Mouse (Mus musculus) hindlimb bud, embryonic 11.5 days (tissue): ENCODE measurements around the gene Ralgapa2.

Experiments used
- DNase-seq: peaks from one replicate; pipeline ENCODE4 v3.0.0-alpha.2; 2012; ENCODE audit warnings: low read depth, low spot score; ENCODE audit errors: extremely low spot score

Ralgapa2 gene

DNA sequence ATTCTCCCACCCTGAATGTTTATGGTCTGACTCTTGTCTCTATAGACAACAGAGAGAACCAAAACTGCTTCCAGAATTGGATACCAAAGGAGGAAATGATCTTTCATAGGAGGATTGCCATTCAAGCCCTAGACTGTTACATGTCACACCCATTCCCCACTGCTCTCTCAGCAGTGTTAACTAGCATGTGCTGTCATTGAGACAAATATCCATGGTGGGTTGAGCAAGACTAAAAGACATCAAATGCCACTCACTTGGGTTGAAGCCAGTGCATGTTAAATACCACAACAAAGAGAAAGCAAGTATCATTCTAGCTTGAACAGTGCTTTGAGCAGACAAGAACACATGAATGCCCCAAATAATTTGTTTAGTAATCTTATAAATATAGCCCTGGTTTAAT, 249.2 kb downstream of the Ralgapa2 start:
- no peak for DNase-seq

DNA sequence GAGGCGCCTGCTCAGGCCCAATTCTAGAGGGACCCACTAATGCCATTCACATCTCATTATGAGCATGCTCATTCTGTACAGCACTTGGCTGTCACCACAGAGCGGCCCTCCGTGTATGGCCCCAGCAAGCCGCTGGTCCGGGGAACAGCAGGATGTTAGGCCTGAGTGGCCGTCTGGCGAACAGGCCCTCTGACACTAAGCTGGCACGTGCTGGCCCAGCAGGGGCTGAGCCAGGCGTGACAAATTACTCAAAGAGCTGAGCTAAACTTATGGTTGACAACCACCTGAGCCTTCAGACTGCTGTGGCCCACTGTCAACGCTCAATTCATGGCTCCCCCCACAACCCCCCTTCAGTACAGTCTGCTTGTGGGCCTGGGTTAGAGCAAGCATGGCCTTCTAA, 249.9 kb downstream of the Ralgapa2 start:
- DNase-seq: no peak

DNA sequence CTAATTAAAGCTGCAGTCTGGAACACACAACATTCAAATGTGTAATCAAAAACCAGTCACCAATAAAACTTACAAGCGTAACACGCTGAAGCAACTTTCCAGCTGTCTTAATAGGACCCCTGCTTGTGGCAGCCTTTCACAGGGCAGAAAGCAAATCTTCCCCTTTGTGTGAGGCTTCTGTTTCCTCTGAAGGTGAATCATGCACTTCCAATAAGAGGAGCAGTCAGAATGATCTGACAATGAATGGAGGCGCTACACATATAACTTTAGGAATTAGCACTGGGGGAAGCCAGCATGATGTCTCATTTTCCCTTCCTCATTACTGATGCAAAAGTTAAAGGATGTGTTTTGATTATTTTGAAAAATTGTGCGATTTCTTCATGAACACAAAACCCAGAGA, 251.0 kb downstream of the Ralgapa2 start:
- DNase-seq: no peak

DNA sequence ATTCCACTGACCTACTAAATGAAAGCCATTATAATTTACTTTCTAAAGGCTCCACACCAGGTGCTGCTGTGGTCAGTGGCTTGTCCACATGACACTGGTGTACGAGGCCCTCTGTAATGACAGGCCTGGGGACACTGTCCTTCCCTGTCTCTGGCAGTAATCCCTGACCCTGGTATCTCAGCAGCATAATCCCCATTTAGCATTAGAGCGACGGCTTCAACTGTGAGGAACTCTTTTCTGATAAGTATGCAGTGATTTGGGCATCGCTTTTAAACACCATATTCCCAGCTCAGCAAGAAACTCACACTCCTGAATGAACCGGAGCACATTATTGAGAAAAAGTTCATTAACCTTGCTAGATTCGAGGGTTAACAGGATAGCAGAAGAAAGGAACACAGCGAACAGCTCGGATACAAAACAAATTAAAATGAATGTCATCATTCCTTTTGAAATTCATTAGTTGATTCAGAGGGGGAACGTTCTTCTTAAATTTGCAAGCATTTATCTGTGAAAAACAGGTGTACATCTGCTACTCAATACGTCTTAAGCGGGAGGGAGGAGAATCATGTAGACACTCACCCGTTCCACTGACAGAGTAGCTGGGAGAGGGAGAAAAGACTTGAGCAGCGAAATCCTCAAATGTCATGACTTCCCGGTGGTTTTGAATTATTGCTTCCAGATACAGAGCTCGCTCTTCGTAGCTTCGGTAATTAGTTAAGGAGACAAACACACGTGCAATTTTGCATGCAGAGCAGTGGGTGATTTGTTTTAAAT, 252.2 kb downstream of the Ralgapa2 start:
- no peak for DNase-seq

DNA sequence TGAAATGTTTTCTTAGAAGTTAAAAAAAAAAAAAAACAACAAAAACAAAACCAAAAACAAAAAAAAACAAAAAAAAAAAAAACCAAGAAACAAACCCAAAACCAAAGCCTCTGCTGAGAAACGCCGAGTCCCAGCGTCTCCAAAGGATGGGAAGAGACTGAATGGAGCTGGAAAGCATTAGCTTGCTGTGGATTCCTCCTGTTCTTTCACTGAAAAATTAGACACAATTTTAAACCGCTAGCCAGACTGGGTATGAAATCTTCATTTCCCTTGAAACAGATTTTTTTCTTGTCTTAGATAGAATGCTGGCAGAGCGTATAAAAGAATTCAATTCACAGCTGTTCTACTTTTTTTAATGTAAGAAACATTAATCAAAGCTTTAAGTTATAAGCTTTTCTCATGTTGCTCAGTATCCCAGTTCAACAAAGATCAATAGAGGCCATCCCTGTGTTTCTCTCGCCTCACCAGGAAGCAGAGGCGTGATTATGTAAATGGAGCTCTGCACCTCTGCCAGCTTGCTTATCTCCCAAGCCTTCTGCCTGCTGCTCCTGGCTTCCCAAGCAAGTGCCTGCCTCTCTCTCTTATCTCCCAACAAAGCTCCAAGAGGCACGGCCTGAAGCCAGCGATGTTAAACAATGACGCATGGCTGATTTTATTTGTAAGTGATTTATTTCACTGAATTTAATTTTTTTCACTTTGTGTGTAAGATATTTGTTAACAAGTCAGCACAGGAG, 253.2 kb downstream of the Ralgapa2 start:
- DNase-seq: no peak

DNA sequence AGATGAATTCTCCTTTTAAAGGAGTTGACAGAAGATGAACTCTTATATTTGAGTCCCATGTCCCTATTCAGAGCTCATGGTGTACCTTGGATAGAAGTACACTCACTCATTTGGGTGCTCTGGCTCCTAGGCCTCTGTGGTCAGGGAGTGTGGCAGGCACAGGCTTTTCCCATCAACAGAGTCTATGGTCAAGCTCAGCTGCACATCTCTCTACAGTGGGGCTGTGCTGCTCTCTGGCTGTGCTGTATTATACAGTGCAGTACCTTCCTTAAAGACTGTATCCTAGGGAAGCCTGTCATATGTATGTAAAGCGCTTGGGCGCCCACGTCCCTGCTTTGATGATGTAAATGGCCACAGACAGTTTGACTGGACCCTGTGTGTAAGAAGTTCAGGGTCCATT, 254.5 kb downstream of the Ralgapa2 start:
- DNase-seq: no peak

DNA sequence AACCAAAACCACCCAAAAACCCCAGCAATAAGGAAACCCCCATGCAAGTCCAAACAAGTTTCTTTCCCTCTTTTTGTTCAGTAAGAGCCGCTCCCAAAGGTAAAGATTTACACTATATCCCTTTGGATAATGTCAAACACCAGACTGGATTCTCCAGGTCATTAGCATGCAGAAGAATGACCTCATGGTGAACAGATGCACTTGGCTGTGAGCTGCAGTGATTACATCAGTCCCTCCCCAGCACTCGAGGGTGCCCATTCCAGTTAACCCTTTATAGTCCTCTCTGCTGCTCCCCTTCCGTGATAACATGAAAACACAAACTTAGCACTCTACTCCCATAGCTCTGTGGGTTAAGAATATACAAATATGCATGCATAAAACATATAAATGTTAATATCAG, 255.1 kb downstream of the Ralgapa2 start:
- no peak for DNase-seq

DNA sequence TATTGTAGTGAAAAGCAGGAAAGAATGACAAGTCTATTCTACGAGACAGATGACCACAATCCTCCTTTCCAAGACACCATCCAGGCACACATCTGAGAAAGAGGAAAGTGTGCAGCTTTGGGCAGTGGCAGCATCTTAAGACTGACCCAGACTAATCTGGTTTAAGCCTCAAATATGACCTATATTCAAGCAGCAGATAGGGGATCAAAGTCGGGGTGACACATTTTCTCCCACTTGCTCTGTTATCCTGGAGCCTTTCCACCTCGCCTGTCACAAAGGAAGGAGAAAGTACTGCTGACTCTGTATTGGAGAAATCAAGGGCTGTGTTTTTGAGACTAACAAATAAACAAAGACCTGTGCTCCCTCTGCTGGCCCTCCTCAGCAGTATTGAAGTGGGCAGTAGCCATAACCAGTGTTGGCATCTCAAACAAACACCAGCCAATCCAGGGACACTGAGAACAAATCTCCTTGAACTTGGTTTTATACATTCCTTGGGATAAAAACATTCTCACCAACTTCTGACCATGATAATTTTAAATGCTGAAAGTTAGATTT, 255.7 kb downstream of the Ralgapa2 start:
- no peak for DNase-seq

DNA sequence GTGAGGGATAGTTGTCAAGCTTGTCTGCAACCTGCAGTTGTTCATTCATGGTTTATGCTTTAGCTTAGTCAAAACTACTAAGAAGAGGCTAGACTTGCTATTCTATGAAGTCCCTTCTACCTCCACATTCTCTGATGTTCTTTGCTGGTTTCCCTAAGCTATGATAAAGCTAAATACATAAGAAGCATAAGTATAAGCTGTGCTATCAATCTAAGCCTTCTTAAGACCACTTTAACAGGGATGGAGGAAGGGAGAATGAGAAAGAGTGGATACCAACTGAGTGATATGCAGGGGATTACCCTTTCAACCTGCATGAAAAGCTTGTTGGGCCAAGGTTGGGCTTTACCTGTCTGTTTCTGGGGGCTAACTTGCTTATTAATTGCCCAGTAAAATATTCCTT, 256.5 kb downstream of the Ralgapa2 start:
- no peak for DNase-seq

DNA sequence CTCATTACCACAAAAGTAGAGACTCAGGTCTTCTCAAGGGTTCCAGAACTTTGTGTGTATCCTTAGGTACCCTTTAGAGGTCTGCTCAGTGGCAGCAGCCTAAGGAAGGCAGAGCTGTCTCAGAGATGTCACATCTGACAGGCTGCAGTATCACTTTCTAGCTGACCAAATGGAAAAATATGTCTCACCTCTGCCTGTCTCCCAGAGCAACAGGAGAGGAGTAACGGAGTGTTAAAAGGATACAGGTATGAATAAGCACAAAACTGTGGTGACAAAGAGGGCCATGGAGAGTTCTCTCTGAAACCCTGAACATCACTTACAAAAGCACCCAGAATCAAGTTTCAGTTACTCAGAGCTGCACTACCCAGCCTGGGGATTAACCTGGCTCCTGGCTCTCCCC, 257.8 kb downstream of the Ralgapa2 start:
- DNase-seq: no peak

DNA sequence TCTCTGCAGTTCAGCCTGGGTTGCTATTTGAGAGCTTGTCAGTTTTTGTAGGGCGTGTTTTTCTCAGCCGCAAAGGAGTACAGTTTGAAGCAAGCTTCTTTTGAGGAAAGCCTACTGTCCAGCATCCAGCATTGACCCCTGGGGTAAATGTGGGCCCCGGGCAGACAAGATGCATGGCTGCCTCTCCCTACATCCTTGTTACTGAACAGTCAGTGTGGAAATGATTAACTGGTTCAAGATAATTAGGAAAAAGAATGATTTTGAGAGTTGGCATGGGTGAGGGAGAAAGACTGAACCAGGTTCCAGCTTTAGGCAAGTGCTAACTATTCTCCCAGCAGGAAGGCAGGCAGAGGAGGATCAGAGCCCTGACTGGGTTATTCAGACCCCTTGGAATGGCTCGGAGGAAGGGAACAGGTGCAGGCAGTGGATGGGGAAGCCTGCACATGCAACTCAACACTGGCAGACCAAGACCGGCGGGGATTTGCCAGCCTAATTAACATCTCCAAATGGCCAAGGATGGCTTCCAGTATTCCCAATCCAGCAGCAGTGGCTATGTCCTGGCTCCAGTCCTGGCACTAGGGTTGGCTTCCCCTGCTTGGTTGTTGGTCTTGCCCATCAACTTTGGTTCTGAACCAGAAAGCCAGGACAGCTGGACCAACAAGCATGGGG, 261.8 kb downstream of the Ralgapa2 start:
- no peak for DNase-seq

DNA sequence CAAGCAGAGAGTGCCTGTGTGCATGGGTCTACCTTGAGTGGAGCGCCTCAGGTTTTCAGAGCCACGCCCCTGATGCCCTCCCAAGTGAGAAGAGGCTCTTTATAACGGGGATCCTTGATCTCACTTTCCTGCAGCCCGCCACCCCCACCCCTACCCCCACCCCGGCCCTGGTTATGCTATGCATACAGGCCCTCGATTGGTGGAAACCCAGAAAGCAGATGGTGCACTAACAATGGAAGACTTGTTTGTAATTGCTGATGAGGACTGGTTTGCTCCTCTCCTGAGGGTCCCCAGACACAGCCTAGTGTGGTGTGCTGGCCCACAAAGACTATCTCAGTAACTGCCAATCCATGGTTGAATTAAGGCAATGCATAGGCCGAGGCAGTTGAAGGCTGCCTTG, 263.1 kb downstream of the Ralgapa2 start:
- DNase-seq: no peak

DNA sequence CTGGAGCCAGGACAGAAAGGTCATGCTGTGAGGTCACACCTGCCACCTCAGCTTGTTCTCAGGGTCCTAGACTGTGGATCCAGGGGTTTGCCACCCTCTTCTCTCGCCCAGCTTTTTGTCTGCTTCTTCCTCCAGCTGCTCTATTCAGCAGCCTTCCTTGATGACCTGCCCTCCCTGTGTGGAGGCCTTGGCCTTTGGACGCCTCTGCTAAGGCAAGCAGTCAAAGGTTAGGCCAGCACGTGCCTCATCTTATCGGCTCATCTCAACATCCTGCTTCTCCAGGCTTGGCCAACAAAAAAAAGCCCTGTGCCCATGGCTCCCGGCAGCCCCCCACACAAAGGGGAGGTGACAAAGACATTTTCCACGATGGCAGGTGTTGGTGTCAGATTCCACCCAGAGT, 264.6 kb downstream of the Ralgapa2 start:
- no peak for DNase-seq

DNA sequence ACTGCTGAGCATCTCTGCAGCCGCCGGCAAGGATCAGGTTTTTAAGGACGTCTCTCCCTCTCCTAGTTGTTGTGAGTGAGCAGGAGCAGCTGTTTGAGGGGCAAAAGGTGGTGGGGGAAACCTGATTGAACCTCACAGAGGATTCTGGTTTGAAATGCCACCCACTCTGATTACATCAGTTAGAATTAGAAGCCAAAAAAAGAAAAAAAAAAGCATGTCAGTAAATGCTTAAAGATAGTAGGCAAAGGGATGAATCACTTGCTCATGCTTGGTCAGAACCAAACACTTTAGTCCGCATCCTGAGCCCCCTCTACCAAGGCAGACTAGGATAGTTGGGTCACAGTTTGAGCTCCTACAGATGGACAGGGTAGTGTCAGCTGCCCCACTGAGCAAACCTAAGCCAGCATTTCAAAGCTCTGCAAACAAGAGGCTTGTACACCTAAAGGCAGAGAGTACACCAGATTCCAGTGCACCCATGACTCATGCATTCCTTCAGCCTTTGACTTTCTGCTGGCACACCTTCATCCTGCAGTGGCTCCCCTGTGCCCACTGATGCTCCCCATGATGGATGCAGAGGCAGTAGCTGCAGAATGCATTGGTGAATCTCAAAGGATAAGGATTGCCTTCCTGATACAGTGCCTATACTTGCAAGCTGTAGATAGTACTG, 265.6 kb downstream of the Ralgapa2 start:
- no peak for DNase-seq

DNA sequence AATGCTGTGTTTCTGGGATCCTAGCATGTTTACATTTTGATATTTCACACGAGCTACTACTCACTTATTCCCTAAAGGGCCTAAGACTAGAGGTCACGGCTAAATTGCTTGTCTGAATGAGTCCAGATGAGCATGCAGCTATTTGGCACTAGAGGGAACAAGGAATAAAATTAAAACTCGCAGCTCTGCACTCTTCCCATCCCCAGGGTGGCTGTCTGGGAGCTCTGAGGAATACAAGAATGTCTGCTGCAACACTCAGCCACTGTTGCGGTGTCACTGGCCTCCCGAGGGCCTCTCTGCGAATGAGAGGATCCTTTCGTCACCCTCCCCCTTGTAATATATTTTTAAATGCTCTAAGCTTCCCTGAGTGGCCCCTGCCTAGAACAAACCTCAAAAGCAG, 266.7 kb downstream of the Ralgapa2 start:
- DNase-seq: no peak

DNA sequence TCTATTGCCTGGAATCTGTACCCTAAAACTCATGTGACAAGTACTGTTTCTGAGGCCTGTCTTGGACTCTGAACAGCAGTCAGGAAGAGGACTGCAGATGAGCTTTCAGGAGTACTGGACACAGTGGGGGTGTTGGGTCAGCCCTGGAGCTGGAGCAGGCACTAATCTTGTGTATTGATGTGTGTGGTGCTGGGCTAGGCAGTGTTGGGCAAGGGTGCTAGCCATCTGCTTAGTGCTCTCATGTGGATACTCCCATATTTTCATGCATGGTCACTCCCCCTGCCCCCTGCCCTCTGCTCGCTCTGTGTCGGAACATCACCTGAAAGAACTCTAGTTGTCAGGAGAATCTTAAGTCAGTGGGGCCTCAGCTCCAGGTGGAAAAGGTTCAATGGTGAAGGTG, 268.1 kb downstream of the Ralgapa2 start:
- no peak for DNase-seq

DNA sequence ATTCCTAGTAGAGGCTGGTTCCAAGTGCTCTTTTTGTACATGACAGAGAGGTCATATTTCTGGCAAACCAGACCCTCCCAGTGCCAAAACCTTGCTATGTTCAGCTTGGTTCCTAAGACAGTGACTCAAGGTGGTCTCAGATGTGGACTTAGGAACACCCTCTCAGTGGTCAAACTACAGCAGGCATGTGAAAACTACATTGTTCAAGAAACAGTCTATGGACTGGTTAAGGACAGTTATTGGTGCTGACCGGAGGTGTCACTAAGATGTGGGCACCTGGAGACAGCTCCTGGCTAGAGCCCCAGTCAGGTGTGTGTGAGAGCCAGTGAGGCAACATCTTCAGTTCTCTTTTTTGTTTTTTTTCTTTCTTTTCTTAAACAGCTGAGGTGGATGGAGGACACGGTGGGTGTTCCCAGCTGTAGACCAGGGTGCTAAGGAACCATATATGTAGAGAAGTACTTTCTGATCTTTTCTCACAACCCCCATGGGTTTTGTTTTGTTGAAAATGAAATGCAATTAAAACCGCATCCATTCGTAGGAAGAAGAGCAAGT, 272.9 kb downstream of the Ralgapa2 start:
- no peak for DNase-seq

DNA sequence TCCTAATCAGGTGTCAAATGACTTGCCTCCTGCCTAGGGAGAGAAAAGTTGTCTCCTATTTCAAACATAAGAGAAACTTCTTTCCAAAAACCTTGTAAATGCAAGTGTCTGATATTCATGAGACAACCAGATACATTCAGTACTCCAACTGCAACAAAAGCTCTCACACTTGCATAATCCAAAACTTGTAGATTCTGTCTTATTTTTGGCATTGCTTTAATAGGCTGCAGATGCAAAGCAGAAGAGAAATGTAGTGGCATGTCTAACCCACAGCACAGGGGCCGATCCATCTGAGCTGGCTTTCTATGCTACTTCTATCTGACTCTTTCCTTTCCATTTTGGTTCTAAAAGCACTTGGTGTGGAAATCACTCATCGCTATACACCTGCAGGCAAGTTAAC, 280.7 kb downstream of the Ralgapa2 start:
- DNase-seq: no peak

DNA sequence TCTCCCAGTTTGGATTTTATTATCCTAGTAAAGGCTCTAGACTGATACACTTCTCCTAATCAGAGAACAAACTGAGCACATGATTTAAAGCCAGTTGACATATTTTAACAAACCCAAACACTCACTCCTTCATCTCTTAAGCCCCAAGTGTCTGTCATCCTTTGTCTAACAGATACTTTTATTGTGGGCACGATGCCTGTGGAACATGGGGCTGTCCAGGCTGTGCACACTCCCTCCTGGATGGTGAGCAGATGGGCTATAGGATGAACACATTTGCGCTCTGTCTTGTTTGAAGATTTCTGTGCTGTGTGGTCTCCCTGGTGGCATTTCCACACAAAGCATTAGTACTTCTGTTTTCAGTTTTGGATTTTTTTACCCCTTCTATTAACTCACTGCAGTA, 283.7 kb downstream of the Ralgapa2 start:
- DNase-seq: no peak

DNA sequence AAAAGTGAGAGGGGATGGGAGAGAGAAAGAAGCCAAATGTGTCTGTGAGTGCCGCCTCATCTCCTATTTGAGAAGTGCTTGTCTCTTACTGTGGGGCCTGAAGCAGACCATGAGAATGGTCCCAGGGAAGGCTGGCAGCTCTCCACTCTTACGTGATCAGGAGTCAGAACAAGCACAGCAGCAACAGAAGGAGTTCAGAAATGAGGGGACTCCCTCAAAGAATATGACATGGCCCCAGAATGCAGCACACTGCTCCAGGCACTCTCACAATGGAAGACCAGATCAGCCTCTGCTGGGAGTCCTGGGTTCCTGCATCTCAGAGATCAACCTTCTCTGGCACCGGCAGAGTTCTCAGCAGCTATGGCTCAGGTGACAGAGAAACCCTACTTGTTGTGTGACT, 284.5 kb downstream of the Ralgapa2 start:
- DNase-seq: no peak

DNA sequence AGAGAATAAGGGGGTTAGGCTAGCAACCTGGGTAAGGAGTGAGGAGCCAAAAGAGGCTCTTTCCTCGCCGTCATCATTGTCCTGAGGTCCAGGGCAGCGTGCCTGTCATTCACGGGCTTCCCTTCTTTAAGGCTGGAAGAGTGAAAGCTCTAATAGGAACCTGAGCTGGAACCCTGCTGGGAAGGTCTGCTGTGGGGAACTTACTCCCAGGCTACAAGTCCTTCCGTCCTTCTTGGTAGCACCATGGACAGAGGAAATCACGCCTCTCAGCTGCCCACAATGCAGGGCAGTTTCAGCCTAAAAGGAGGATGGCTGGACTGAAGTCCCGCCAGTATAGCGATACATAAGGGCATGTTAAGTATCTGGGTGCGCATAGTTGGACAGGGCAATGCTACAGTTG, 285.7 kb downstream of the Ralgapa2 start:
- no peak for DNase-seq
